Mouse (Mus musculus) cortical plate, adult 2 months (tissue): Measurements from ENCODE around the gene Lsp1.

Experiments
- CTCF ChIP-seq: fragments of 200-500 bp; IDR thresholded peaks from 2 replicates; pipeline ENCODE4 v1.5.1; 2011; ENCODE audit warnings: mild to moderate bottlenecking, control low read depth, low read length; ENCODE audit not compliant: insufficient read depth; ENCODE audit errors: extremely low read depth
- POLR2A ChIP-seq: fragments of 200-500 bp; IDR thresholded peaks from 2 replicates; pipeline ENCODE4 v1.6.1; 2011; ENCODE audit warnings: mild to moderate bottlenecking, low read length, control low read depth; ENCODE audit not compliant: insufficient read depth; ENCODE audit errors: extremely low read depth

DNA sequence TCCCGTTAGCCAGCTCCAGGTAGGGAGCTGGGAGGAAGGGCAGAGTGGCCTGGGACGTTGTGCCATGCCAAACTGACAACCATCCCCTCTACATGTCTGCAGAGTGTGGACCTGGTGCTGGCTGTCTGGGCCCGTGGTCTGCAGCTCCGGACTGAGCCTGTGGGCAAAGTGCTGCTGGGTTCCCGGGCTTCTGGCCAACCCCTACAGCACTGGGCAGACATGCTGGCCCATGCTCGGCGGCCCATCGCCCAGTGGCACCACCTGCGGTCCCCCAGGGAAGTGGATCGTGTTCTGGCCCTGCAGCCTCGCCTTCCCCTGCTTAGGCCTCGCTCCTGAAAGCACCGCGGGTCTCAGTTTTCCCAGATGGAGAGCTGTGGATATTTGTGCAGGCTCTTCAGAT is 20.6 kb upstream of the Lsp1 start:
- TF ChIP-seq CTCF (no peak), POLR2A (no peak)
